Mouse (Mus musculus) midbrain, postnatal 0 days (tissue): ENCODE results near the gene Galnt10. TPM values are rescaled to one million over a fixed set of nuclear protein-coding genes. Genes with fewer than 3 reads are reported as not detected.

Source experiments
- ATAC-seq: fragments of 200-750 bp; cut with Nextera tagmentation; 2 replicates; pipeline ENCODE4 v1.8.0; 2017; ENCODE audit warnings: moderate number of reproducible peaks, mild to moderate bottlenecking, moderate TSS enrichment, moderate library complexity; ENCODE audit not compliant: low FRiP score
- DNase-seq: peaks from one replicate; pipeline ENCODE4 v3.0.0-alpha.2; 2015; ENCODE audit warnings: low spot score
- H3K27ac ChIP-seq: fragments of 300-500 bp; sonication (generic); 2 replicates; pipeline ENCODE4 v1.5.1; 2014; ENCODE audit warnings: low read depth, mild to moderate bottlenecking, low read length, mixed read lengths
- H3K27me3 ChIP-seq: fragments of 300-500 bp; sonication (generic); 2 replicates; pipeline ENCODE4 v1.6.1; 2014; ENCODE audit warnings: low read length, control low read depth, mixed read lengths; ENCODE audit not compliant: insufficient read depth
- H3K36me3 ChIP-seq: fragments of 300-500 bp; sonication (generic); 2 replicates; pipeline ENCODE4 v1.6.1; 2014; ENCODE audit warnings: low read length, control low read depth, mixed read lengths; ENCODE audit not compliant: insufficient read depth
- H3K4me1 ChIP-seq: fragments of 300-500 bp; sonication (generic); 2 replicates; pipeline ENCODE4 v1.6.1; 2014; ENCODE audit warnings: mild to moderate bottlenecking, control low read depth, antibody characterized with exemption, low read length, mixed read lengths; ENCODE audit not compliant: insufficient read depth
- H3K4me2 ChIP-seq: fragments of 300-500 bp; sonication (generic); 2 replicates; pipeline ENCODE4 v1.6.1; 2014; ENCODE audit warnings: low read depth, mild to moderate bottlenecking, low read length, mixed read lengths; ENCODE audit not compliant: poor library complexity, severe bottlenecking
- H3K4me3 ChIP-seq: fragments of 300-500 bp; sonication (generic); 2 replicates; pipeline ENCODE4 v1.5.1; 2014; ENCODE audit warnings: low read depth, mild to moderate bottlenecking, low read length, moderate library complexity
- H3K9ac ChIP-seq: fragments of 300-500 bp; sonication (generic); replicated peaks from 2 replicates; pipeline ENCODE4 v1.6.1; 2014; ENCODE audit warnings: mild to moderate bottlenecking, low read length, moderate library complexity, mixed read lengths; ENCODE audit not compliant: poor library complexity, severe bottlenecking
- H3K9me3 ChIP-seq: fragments of 300-500 bp; sonication (generic); 2 replicates; pipeline ENCODE4 v1.6.1; 2016; ENCODE audit warnings: low read length, control low read depth
- CTCF ChIP-seq: IDR thresholded peaks from 2 replicates; pipeline ENCODE4 v1.5.1; 2016; ENCODE audit warnings: antibody characterized with exemption, mild to moderate bottlenecking
- WGBS: fragments of 180-500 bp; shearing (Covaris S2); extraction: QIAGEN DNeasy Blood & Tissue Kit; methylation state at CpG from one replicate; pipeline ENCODE4 v1.1.7; 2014; 5-methylcytosine and 5-hydroxymethylcytosine counted together
- polyA plus RNA-seq: library from polyadenylated mRNA; unstranded; fragments of >200 nt; fragmentation: Nextera tagmentation; extraction: Ambion mirVana; gene quantifications from 2 replicates; pipeline ENCODE4 v1.2.1, GENCODE M21; 2015
- total RNA-seq: library from RNA; depleted of rRNA; stranded (reverse); fragments of >200 nt; gene quantifications from 2 replicates; pipeline ENCODE4 v1.2.3, GENCODE M21; 2014

Galnt10 gene
- total and polyA plus RNA-seq, 2 experiments from 2014 or later: 11.8 to 26.0 TPM

GRCm38 (mm10) chr11:57649269-57649668 lies 4.0 kb downstream of the Galnt10 start:
- WGBS: 79% methylated on average over 4 of the region's 4 CpGs
- Histone ChIP-seq H3K27ac (no peak overlapping the region), H3K27me3 (no peaks in the 10 kb centered on the region), H3K4me3 (no peak overlapping the region), H3K9ac (no peak overlapping the region), H3K4me2 (no peak overlapping the region), H3K4me1 (peaks cover 22% of the 10 kb centered on the region; the same call in 1 of the 2 replicates), H3K9me3 (no peaks in the 10 kb centered on the region), H3K36me3 (no peaks in the 10 kb centered on the region)
- DNase-seq (no peak), ATAC-seq (no peak)
- TF ChIP-seq CTCF: no peak

DNA sequence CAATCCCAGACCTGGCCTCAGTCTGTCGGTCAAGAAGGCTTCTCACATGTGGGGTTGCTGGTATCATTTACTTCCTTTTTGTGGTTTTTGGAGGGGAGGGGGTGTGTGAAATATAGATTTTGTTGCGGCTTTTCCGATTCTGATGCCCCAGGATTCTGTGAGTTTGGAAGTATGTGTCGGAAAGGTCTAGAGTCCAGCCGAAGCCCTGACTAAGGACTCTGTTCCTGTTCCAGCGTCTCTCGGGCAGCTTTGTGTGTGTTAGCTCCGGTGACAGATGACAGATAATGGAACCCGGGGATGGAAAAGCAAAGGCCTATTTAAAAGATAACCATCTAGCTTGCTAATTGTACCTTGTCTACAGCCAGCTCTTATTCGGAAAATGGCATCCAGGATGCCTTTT lies 4.4 kb downstream of the Galnt10 start:
- DNase-seq (no peak), ATAC-seq (no peak)
- Histone ChIP-seq H3K4me2 (no peak overlapping the region), H3K4me1 (peaks cover 21% of the 10 kb centered on the region; the same call in 1 of the 2 replicates), H3K9ac (no peak overlapping the region), H3K27me3 (no peaks in the 10 kb centered on the region), H3K9me3 (no peaks in the 10 kb centered on the region), H3K36me3 (no peaks in the 10 kb centered on the region), H3K4me3 (no peak overlapping the region), H3K27ac (no peak overlapping the region; the same call in 1 of the 2 replicates)
- WGBS: 82% methylated on average over 10 of the region's 10 CpGs
- no peak for TF ChIP-seq CTCF

DNA sequence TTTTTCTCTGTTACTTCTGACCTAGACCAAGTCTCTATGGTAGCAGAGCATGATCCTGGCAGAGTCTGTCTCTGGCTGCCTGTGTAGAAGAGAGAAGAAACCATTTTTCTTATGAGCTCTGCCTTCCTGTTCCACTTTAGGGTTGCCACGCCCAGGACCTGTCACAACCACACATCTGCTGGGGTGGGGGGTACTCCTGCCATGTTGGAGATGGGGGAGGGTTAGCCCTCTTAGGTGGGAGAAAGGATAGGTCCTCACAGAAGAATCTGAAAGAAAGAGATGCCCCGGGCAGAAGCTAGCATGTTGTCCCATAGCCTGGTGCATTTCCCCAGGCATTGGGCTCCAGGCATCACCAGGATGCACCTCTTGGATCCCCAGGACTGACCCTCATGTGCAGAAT lies 5.6 kb downstream of the Galnt10 start:
- no peak for DNase-seq
- 78% methylated on average over 2 of the region's 2 CpGs for WGBS
- H3K36me3 ChIP-seq: no peaks in the 10 kb centered on the region
- H3K4me2 ChIP-seq: 0 out of 2 replicates have a peak overlapping the region, but pooled peaks have one; percentile 19
- no peak for ATAC-seq
- no peak for TF ChIP-seq CTCF
- H3K9ac ChIP-seq: no peak overlapping the region
- peaks cover 21% of the 10 kb centered on the region; the same call in 1 of the 2 replicates for H3K4me1 ChIP-seq
- H3K9me3 ChIP-seq: no peaks in the 10 kb centered on the region
- no peaks in the 10 kb centered on the region for H3K27me3 ChIP-seq
- no peak overlapping the region for H3K27ac ChIP-seq
- H3K4me3 ChIP-seq: no peak overlapping the region

DNA sequence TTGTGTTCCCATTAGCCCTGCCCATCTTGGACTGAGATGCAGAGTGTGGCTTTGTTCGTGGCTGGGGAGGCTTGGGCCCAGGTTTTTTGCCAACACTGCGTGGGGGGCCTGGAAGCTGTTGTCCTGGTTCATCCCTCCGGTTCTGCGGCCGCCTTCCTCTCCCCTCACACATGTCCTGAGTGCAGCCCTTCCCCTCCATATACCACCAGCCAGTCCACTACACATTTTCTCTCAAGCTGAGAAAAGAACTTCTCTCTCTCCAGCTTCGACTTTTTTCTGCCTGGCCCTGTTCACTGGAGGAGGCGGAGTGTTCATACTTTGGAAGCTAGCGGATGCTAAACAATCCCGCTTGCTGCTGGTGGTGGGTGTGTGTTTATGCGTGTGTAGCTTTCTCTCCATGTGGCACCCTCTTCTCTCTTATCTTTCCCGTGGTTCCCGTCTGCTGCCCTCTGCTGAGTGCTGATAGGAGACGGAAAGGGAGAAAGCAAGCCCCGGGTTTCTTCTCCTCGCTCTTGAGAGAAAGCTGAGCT lies 6.1 kb downstream of the Galnt10 start:
- WGBS: 27% methylated on average over 15 of the region's 15 CpGs
- Histone ChIP-seq H3K36me3 (no peaks in the 10 kb centered on the region), H3K27ac (no peak overlapping the region), H3K9ac (no peak overlapping the region), H3K9me3 (no peaks in the 10 kb centered on the region), H3K4me2 (peak overlapping the region; percentile 19; the same call in 1 of the 2 replicates), H3K27me3 (no peaks in the 10 kb centered on the region), H3K4me3 (no peak overlapping the region), H3K4me1 (peaks cover 20% of the 10 kb centered on the region; the same call in 1 of the 2 replicates)
- TF ChIP-seq CTCF: peak; percentile 69
- ATAC-seq (no peak), DNase-seq (peak; percentile 58)

DNA sequence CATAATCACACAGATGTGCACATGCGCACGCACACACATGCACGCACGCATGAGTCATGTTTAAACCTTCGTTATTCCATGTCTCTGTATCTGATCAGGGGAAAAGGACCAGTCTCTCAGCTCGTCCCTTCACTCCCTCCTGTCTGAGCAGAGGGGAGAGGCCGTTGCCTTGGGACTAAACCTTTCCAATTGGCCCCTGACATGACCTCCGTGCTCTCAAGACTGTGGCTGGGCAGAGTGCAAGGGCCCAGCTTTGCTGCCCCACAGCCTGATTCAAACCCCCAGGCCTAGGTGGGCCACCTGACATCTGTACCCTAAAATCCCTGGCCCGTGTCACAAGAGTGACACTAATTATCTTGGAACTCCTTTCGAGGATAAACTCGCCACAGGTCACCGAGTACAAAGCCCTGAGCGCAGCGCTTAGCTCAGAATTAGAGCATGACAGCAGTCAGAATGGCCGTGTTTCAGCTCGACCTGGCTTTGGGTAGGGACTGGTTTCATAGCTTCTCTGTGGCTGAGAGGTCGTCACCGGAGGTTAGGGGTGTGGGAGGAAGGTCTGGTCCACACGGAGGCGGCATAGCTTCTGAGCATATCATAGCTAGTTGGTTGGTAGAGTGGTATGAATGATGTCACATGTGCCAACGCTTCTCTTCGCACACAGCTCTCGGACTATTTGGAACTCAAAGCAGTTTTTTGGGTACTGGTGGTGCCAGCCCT lies 7.1 kb downstream of the Galnt10 start:
- ATAC-seq: no peak
- H3K27me3 ChIP-seq: no peaks in the 10 kb centered on the region
- peaks cover 12% of the 10 kb centered on the region; the same call in 1 of the 2 replicates for H3K4me1 ChIP-seq
- H3K36me3 ChIP-seq: no peaks in the 10 kb centered on the region
- no peak overlapping the region for H3K4me2 ChIP-seq
- H3K9ac ChIP-seq: no peak overlapping the region
- DNase-seq: no peak
- no peaks in the 10 kb centered on the region for H3K9me3 ChIP-seq
- TF ChIP-seq CTCF: no peak
- H3K4me3 ChIP-seq: no peak overlapping the region
- WGBS: 62% methylated on average over 23 of the region's 23 CpGs
- no peak overlapping the region for H3K27ac ChIP-seq

DNA sequence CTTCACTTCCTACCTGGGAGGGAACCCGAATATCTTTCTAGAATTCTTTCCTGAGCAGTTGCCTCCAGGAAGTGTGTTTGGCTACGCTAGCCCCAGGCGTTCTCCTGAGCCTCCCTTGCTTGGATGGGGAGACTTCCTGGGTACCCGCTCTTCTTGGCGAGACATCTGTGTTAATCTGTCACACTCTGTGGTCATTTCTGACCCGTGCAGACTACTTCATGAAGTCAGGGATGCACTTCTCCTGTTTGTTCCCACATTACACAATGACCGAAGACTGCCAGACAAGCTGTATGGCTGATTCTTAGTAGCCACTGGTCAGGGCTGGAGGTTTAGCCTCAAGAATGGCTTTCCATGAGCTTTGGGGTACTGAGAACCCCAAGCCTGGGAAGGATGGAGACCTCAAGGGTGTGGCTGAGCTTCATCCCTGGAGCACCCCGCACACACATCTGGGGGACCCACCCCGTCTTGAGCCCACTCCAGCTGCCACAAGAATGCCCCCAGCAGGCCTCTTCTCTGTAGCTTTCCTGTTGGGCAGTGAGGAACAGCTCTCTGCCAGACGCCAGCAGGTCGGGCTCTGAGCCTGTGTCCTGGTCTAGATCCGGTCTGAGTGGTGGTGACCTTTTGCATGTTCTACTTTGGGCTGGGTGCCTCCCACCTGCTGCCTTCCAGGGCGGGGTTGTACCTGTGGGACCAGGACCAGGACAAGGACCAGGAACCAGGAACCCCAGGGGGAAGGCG lies 7.8 kb downstream of the Galnt10 start:
- WGBS: 88% methylated on average over 14 of the region's 14 CpGs

More for the DNA sequence above, 7.8 kb downstream of the Galnt10 start:
- H3K27me3 ChIP-seq: no peaks in the 10 kb centered on the region
- ATAC-seq (no peak), DNase-seq (no peak)
- no peaks in the 10 kb centered on the region for H3K9me3 ChIP-seq
- peaks cover 12% of the 10 kb centered on the region; the same call in 1 of the 2 replicates for H3K4me1 ChIP-seq
- H3K9ac ChIP-seq: no peak overlapping the region
- H3K36me3 ChIP-seq: no peaks in the 10 kb centered on the region
- TF ChIP-seq CTCF: no peak
- H3K4me3 ChIP-seq: no peak overlapping the region
- H3K27ac ChIP-seq: no peak overlapping the region
- no peak overlapping the region for H3K4me2 ChIP-seq
